Mouse (Mus musculus) small intestine, adult 2 months (tissue): ENCODE data around the gene Synj2.

Source experiments
- CTCF ChIP-seq: fragments of 200-500 bp; IDR thresholded peaks from 2 replicates; pipeline ENCODE4 v1.5.1; 2012; ENCODE audit warnings: low read depth, mild to moderate bottlenecking, control low read depth, inconsistent platforms, low read length, moderate library complexity, mixed read lengths; ENCODE audit not compliant: insufficient replicate concordance, insufficient read length; ENCODE audit errors: extremely low read depth
- POLR2A ChIP-seq: fragments of 200-500 bp; IDR thresholded peaks from 2 replicates; pipeline ENCODE4 v1.6.1; 2012; ENCODE audit warnings: low read depth, mild to moderate bottlenecking, control low read depth, inconsistent platforms, low read length, moderate library complexity

DNA sequence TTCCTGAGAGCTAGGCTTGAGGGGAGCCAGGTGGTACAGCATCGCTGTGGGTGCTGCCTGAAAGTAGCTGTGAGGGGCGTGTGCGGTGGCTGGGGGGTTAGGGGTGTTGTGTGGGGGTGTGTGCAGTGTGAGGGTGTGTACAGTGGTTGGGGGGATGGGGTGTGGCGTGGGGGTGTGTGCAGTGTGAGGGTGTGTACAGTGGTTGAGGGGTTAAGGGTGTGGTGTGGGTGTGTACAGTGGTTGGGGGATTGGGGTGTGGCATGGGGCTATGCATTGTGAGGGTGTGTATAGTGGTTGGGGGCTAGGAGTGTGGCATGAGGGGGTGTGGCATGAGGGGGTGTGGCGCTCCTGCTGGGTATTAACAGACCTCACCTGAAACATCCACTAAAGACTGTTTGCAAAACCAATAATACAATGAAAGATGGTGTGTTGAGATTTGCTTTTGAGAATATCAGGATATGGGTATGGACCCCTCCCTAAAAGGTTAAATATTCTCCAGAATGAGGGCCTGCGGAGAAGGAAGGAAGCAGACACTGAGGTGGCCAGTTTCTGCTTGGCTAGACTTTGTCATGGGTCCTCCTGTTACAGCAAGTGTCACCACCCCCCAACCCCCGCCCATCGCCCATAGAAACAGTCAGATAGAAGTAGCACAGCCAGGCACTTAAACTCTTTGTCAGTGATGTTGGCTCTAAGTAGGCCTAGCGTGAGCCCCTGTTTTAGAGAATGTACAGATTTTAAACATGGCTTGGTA is 49.0 kb upstream of the Synj2 start:
- TF ChIP-seq CTCF, result no peak
- TF ChIP-seq POLR2A, result no peak
